Mouse (Mus musculus): ENCODE measurements at regions not wholly inside any gene's neighbourhood (a gene's known extent, or its start where the extent isn't known, plus 50 kb on each side); places are given as distances from the start of the nearest gene placed in this dataset.

DNA sequence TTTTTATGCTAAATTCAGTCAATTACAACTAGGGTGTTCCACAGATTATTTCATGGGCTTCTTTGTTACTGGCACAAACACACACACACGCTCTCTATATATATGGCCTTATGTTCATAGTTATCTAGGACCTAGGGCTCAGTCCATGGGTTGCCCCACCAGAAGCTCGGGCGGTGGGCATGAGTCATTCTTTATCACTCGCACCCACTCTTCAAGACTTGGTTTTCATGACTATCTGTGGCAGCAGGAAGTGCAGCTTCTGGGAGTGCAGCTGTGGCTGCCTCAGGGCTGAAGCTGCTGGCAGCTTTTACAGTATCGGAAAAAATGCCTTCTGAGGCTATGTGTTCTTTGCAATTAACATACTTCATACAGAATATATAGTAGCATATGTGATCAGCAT is 198.7 kb downstream of the Ipo11 start:
- intact Hi-C loops (cut with DNase I): no loop called here
- no peak for DNase-seq (ENCODE audit: low spot score in 2 of 2)

GRCm38 (mm10) chr13:106734323-106734722 is 202.4 kb downstream of the Ipo11 start:
- peak; percentile 12 to 50 for DNase-seq (ENCODE audit: low spot score in 2 of 2)
- intact Hi-C loops (cut with DNase I): no loop called here

DNA sequence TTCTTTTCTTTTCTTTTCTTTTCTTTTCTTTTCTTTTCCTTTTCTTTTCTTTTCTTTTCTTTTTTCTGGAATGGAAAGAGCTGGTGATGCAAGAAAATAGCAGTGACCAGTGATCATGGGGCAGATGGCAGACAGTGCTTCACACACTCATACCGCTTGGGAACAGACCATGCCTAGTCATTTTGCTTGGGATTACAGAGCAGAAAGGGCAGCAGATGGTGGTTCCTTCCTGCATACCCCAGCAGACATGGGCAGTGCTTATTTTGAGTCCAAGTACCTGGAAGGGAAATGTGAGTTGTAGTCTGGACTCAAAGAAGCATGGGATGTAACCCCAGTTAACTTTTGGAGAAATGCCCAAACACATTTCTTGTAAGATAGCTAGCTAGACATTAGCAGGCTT is 203.9 kb downstream of the Ipo11 start:
- DNase-seq (ENCODE audit: low spot score in 2 of 2): no peak
- intact Hi-C loops (cut with DNase I): no loop called here

- intact Hi-C loops (cut with DNase I): no loop called here
- DNase-seq (ENCODE audit: low spot score in 2 of 2): peak in 1 of 2 experiments; percentile 40
These were observed 213.4 kb downstream of the Ipo11 start for GRCm38 (mm10) chr13:106723315-106723714.

DNA sequence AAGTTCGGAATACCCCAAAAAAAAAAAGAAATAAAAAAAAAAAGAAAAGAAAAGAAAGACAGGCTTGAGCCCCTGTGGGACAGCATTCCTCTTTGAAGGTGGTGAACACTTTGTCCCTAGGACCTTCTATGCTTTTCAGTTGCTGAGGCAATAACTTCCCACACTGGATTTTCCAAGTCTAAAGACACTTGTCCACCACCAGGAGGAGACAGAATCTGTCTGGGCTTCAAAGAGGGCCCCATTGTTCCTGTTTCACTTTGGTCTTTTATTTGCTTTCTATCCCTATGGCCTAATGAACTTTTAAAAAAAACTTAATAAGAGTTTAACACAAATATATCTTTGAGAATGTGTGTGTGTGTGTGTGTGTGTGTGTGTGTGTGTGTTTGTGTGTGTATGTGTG is 215.6 kb downstream of the Ipo11 start:
- intact Hi-C loops (cut with DNase I): no loop called here
- no peak for DNase-seq (ENCODE audit: low spot score in 2 of 2)

GRCm38 (mm10) chr13:106715771-106716170 is 221.0 kb downstream of the Ipo11 start:
- peak; percentile 29 to 45 for DNase-seq (ENCODE audit: low spot score in 2 of 2)
- intact Hi-C loops (cut with DNase I): loop anchor here (5.0 kb wide), 1 partner anchor 1273 kb away; the partner anchor contains the start of gene Htr1a

DNA sequence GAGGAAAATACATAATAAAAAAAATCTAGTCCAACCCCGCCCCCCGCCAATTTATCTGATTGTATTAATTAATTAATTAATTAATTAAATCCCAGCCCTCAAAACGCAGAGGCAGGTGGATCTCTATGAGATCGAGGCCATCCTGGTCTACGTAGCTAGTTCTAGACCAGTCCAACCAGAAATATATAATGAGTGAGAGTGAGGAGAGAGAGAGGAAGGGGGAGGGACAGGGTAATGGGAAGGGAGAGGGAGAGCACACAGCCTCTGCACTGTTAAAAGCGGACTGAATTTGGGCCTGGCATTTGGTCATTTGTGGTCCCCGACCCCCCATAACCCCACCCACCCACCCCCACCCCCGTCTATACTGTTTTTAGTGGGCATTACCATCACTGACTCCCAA is 221.5 kb downstream of the Ipo11 start:
- no peak for DNase-seq (ENCODE audit: low spot score in 2 of 2)
- intact Hi-C loops (cut with DNase I): loop anchor here (5.0 kb wide), 1 partner anchor 1273 kb away; the partner anchor contains the start of gene Htr1a

DNA sequence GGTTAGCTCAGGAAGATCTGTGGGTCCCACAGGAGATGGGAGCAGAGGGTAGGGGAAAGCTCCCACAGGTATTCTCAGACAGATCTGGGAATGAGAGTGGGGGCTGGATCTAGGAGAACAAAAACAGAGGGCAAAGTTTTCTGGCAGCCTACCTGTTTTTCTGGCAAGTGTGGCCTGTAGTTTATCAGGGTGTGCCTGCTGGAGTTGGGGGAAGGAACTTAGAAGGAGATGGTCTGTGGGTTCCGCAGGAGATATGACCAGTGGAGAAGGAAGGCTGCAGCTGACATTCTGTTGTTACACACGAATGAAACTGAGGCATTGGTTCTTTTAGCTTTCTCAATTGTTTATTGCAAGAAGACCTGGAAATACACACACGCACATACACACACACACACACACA is 226.2 kb downstream of the Ipo11 start:
- DNase-seq (ENCODE audit: low spot score in 2 of 2): no peak
- intact Hi-C loops (cut with DNase I): no loop called here

- intact Hi-C loops (cut with DNase I): no loop called here
- DNase-seq (ENCODE audit: low spot score in 2 of 2): no peak
These were observed 236.4 kb downstream of the Ipo11 start for GRCm38 (mm10) chr13:106700376-106700775.

DNA sequence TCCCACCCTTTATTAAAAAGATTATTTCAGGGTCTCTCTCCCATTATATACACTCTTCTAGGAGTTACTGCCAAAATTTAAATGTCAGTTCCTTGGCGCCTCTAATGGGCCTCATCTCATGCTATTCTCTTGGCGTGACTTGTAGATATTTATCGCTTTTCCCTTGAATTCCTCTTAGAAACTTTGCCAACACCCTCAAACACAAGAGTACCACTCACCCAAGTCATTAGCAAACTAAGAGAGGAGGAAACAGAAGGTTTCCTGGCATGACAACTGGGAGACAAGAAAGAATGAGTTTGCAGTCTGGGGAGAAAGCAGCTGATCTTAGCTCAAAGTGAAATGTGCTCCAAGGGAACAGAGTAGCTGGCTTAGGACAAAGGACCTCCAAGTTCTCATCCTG is 236.8 kb downstream of the Ipo11 start:
- intact Hi-C loops (cut with DNase I): no loop called here
- DNase-seq (ENCODE audit: low spot score in 2 of 2): no peak

- intact Hi-C loops (cut with DNase I): no loop called here
- no peak for DNase-seq (ENCODE audit: low spot score in 2 of 2)
These were observed 244.8 kb downstream of the Ipo11 start for GRCm38 (mm10) chr13:106691787-106692571.

DNA sequence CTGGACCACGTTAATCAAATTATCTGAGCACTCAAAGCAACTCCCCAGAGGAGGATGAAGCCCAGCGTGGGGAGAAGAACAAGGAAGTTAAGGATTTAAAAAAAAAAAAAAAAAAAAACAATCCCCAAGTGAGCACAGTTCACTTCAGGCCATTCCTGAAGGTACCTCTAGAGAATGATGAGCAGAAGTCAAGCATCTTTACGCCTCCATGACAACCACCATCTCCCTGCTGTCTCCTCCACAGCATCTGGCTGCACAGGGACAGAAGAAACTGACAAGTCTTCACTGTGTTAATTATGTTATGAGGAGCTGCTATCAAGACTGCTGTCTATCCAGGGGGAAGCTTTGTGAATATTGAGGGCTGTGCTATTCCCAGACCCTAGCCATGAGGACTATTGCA is 246.6 kb downstream of the Ipo11 start:
- intact Hi-C loops (cut with DNase I): no loop called here
- DNase-seq (ENCODE audit: low spot score in 2 of 2): peak; percentile 9 to 14

- DNase-seq (ENCODE audit: low spot score in 2 of 2): no peak
- intact Hi-C loops (cut with DNase I): no loop called here
These were observed 247.1 kb downstream of the Ipo11 start for GRCm38 (mm10) chr13:106689618-106690017.

- DNase-seq (ENCODE audit: low spot score in 2 of 2): peak in 1 of 2 experiments; percentile 13
- intact Hi-C loops (cut with DNase I): no loop called here
These were observed 247.7 kb downstream of the Ipo11 start for GRCm38 (mm10) chr13:106689051-106689450.

DNA sequence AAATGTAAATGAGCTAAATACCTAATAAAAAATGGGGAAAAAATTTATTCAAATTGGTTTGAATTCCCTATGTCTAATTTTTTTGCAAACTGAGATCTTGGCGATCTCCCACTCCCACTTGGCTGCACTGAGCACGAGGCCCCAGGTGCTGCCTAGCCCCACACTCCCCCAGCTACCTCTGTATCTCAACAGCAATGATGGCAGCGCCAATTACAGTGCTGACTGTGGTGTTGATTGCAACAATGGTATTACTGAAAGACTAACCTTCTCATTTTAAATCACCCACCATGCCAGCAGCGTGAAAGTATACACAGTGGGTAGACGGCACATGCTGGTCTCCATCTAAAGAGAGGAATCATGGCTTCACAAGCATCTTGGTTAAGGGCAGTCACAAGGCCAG is 267.1 kb downstream of the Ipo11 start:
- intact Hi-C loops (cut with DNase I): no loop called here
- no peak for DNase-seq (ENCODE audit: low spot score in 2 of 2)

DNA sequence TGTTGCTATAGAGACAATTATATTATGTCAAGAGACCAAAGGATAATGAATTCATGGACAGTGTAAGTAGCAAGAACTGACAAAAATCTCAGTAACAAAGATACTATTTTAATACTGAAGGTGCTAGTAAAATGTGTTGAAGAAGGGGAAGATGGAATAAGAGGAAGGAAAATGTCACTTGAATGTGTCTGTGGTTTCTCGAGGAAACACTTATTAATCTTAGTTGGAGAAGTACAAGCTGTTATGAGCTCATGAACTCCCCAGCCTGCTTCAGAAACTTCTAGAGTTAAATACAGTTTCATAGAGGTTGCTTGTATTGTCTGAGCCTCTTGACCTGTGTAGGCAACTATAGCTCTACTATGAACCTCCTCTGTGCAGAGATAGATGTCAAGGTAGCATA is 274.6 kb downstream of the Ipo11 start:
- no peak for DNase-seq (ENCODE audit: low spot score in 2 of 2)
- intact Hi-C loops (cut with DNase I): no loop called here

GRCm38 (mm10) chr13:106649363-106649762 is 287.4 kb downstream of the Ipo11 start:
- DNase-seq (ENCODE audit: low spot score in 2 of 2): no peak
- intact Hi-C loops (cut with DNase I): no loop called here

DNA sequence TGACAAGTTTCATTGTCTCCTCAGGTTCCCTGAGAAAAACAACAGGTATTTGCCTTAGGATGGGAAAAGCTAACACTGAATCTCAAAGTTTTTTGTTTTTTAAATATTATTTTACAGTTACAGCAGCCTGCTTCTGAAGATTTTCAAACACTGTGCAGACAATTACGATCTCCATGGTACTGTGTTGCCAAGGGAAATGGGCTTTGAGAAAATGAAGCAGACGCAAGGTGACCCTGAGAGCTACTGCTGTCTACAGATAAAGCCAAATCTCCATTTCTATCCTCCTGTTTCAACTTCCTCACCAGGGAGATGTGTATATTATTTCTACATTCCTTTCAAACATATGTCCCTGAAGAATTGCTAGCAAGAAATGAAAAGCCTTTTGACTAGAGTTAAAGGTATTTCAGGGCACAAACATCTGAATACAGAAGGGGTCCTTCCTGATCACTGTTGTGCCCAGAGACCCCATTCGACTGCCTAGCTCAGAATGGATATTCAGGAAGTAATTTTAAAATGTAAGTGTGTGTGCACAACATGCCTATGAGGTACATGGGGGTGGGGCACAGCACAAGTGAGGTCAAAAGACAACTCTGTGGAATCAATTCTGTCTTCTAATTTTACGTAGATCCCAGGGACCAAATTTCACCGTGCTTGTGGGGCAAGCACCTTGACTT is 293.3 kb downstream of the Ipo11 start:
- intact Hi-C loops (cut with DNase I): no loop called here
- peak in 1 of 2 experiments; percentile 17 for DNase-seq (ENCODE audit: low spot score in 2 of 2)

DNA sequence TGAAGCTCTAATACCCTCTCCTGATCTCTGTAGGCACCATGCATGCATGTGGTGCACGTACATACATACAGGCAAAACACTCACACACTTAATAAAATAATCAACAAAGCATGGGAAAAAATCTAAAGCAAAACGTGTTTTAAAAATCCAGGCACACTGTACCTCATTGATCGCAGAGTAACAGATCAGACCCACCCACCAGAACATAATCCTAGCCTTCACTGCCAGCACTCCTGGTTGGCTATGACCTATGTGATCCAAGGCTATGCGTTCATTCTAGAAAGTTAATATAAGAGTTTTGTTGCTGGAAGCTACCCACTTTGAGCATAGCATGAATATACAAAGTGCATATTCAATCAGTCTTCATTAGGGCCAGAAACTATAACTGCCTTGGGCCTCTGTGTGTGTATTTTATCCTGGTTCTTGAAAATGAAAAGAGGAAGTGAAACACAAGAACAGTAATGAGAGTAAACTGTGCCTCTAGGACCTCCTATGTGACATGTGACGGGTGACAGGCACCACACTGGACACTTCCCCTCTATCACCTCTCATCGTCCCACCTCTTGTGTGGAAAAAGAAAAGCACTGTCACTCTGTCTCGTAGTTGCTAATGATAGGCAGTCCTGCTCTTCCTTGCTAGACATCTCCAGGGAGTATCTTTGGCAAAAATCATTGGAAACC is 297.9 kb downstream of the Ipo11 start:
- DNase-seq (ENCODE audit: low spot score in 2 of 2): no peak
- intact Hi-C loops (cut with DNase I): no loop called here

DNA sequence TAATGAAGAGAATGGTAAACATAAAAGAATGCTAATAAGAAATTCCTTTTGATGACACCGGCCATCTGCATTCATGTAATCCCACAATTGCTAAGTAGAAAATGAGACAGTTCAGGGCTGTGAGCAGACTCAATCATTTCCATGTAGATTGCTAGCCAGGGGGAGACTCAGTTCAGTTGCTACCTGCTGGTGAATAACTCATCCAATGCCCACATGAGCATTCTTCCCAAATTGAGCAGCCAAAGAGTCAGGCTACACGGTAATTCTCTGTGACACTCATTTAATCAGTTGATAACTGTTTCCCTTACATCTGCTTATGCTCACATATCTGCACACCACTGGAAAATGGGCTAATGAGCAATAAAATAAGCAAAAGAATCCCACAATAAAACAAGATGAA is 345.0 kb downstream of the Ipo11 start:
- DNase-seq (ENCODE audit: low spot score in 2 of 2): no peak
- intact Hi-C loops (cut with DNase I): no loop called here
